Mouse (Mus musculus) C2C12 (cell line): ENCODE results near the gene Zfp36.

Source experiments
- CEBPB ChIP-seq: IDR thresholded peaks from one replicate; pipeline ENCODE4 v1.6.1; 2011; ENCODE audit warnings: low read depth, mild to moderate bottlenecking, control low read depth, moderate library complexity
- CTCF ChIP-seq: IDR thresholded peaks from one replicate; pipeline ENCODE4 v1.5.1; 2011; ENCODE audit not compliant: control insufficient read depth, insufficient read depth, insufficient read length
- MAX ChIP-seq: IDR thresholded peaks from one replicate; pipeline ENCODE4 v1.6.1; 2011; ENCODE audit warnings: mild to moderate bottlenecking, control low read depth
- MYOD1 ChIP-seq: IDR thresholded peaks from one replicate; pipeline ENCODE4 v1.6.1; 2011; ENCODE audit warnings: low read depth; ENCODE audit not compliant: control insufficient read depth, insufficient read length
- MYOG ChIP-seq: IDR thresholded peaks from one replicate; pipeline ENCODE4 v1.6.1; 2011; ENCODE audit not compliant: control insufficient read depth, insufficient read length; ENCODE audit errors: extremely low read depth
- USF1 ChIP-seq: IDR thresholded peaks from one replicate; pipeline ENCODE4 v1.6.1; 2011; ENCODE audit warnings: low read depth, mild to moderate bottlenecking, control low read depth, moderate library complexity

DNA sequence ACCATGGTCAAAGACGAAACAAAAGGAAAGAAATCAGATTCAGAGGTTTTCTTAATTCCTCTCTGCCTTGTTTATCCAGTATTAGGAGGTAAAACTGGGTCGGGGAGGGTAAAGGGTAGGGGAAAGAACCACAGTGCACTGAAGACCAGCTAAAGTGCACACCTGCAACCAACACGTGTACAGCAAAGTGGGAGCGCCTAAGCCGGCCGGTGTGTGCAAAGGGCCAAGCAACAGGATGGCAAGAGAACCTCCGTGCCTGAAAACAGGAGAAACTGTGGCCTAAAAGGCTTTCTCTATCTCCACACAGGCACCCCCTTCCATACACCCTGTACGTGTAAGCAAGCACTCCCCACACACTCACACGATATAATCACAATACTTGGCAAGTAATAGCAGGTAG, 5.1 kb upstream of the Zfp36 start:
- TF ChIP-seq CTCF (no peak), CEBPB (no peak), MAX (no peak), USF1 (no peak), MYOG (no peak), MYOD1 (no peak)
